Mouse (Mus musculus): Measurements from ENCODE around the gene Gm11397. TPM values are rescaled to one million over a fixed set of nuclear protein-coding genes. Genes with fewer than 3 reads are reported as not detected.
"Not testable (repeated sequence)": the region's sequence is repeated elsewhere in the genome, so short reads cannot be mapped to it uniquely, and the experiment has no call there.

Gm11397 gene
- not detected in 2 replicates for polyA plus RNA-seq (2015; fragmentation: Nextera tagmentation; extraction: Ambion mirVana)

GRCm38 (mm10) chr13:33395461-33395860 lies at the start of gene Gm11397:
Gm11397 (plus strand) TSS chr13:33395761.
- not testable (repeated sequence) for H3K27ac ChIP-seq (replicated peaks); H3K9ac ChIP-seq (replicated peaks); H3K4me1 ChIP-seq; H3K27me3 ChIP-seq; H3K4me2 ChIP-seq (replicated peaks); H3K9me3 ChIP-seq; H3K36me3 ChIP-seq; H3K4me3 ChIP-seq; ATAC-seq (replicated peaks)
- WGBS: 78% methylated on average over 2 of the region's 2 CpGs

GRCm38 (mm10) chr13:33356666-33357065 lies 38.9 kb upstream of the Gm11397 start:
- ATAC-seq (replicated peaks); H3K36me3 ChIP-seq; H3K27me3 ChIP-seq; H3K9me3 ChIP-seq; H3K4me1 ChIP-seq; H3K4me3 ChIP-seq; H3K9ac ChIP-seq (replicated peaks); H3K4me2 ChIP-seq (replicated peaks); H3K27ac ChIP-seq (replicated peaks): not testable (repeated sequence)
- 100% methylated on average over 1 of the region's 1 CpGs for WGBS

- not testable (repeated sequence) for H3K4me1 ChIP-seq; H3K9ac ChIP-seq (replicated peaks); ATAC-seq (replicated peaks)
Measured at GRCm38 (mm10) chr13:33432714-33433113, 37.2 kb downstream of the Gm11397 start.

More at GRCm38 (mm10) chr13:33432714-33433113, 37.2 kb downstream of the Gm11397 start:
- H3K9me3 ChIP-seq; H3K36me3 ChIP-seq; H3K4me2 ChIP-seq (replicated peaks); H3K4me3 ChIP-seq; H3K27ac ChIP-seq (replicated peaks); H3K27me3 ChIP-seq: not testable (repeated sequence)

Other genes with a start within 250 kb of the Gm11397 start
- not detected in 2 replicates for gene Serpinb9c, start 236.0 kb upstream of the Gm11397 start, polyA plus RNA-seq (2015; fragmentation: Nextera tagmentation; extraction: Ambion mirVana)
- gene Serpinb9d, start 202.8 kb upstream of the Gm11397 start, polyA plus RNA-seq (2015; fragmentation: Nextera tagmentation; extraction: Ambion mirVana): not detected in 2 replicates
- gene Serpinb9e, start 146.1 kb upstream of the Gm11397 start, polyA plus RNA-seq (2015; fragmentation: Nextera tagmentation; extraction: Ambion mirVana): not detected in 2 replicates
- not detected in 2 replicates for gene Serpinb9f, start 71.7 kb upstream of the Gm11397 start, polyA plus RNA-seq (2015; fragmentation: Nextera tagmentation; extraction: Ambion mirVana)
- gene Serpinb9g, start 89.0 kb downstream of the Gm11397 start, polyA plus RNA-seq (2015; fragmentation: Nextera tagmentation; extraction: Ambion mirVana): not detected in 2 replicates

Data from forebrain, embryonic 15.5 days (tissue).